Mouse (Mus musculus): Measurements from ENCODE around the gene Tbpl1. TPM values are rescaled to one million over a fixed set of nuclear protein-coding genes. Genes with fewer than 3 reads are reported as not detected.

The Tbpl1 gene
- polyA plus RNA-seq, 1 experiment from 2014 or later = 109 TPM

- WGBS = 77% methylated on average over 13 of the region's 13 CpGs
- Histone ChIP-seq H3K9ac (replicated peaks; ENCODE audit: low read length) (no peak overlapping the region), H3K9me3 (replicated peaks; ENCODE audit: control insufficient read depth, low read length) (no peaks in the 10 kb centered on the region), H3K4me3 (ENCODE audit: low read depth, low read length) (no peak overlapping the region), H3K4me1 (ENCODE audit: control insufficient read depth, insufficient read depth, low read length) (no peaks in the 10 kb centered on the region), H3K27me3 (ENCODE audit: control insufficient read depth, insufficient read depth, low read length) (no peaks in the 10 kb centered on the region), H3K27ac (replicated peaks; ENCODE audit: low read depth, low read length) (no peak overlapping the region), H3K36me3 (replicated peaks; ENCODE audit: control insufficient read depth, insufficient read depth, low read depth, low read length) (no peaks in the 10 kb centered on the region), H3K4me2 (ENCODE audit: low read depth, low read length) (no peak overlapping the region)
- ATAC-seq (replicated peaks; ENCODE audit: insufficient number of reproducible peaks, low FRiP score, low TSS enrichment, low read depth) = no peak
- DNase-seq (ENCODE audit: low spot score) = no peak
These were observed 14.9 kb upstream of the Tbpl1 start for GRCm38 (mm10) chr10:22746334-22747322.

GRCm38 (mm10) chr10:22745922-22746321 is 14.2 kb upstream of the Tbpl1 start:
- Histone ChIP-seq H3K4me1 (ENCODE audit: control insufficient read depth, insufficient read depth, low read length) (no peaks in the 10 kb centered on the region), H3K27me3 (ENCODE audit: control insufficient read depth, insufficient read depth, low read length) (no peaks in the 10 kb centered on the region), H3K36me3 (replicated peaks; ENCODE audit: control insufficient read depth, insufficient read depth, low read depth, low read length) (no peaks in the 10 kb centered on the region), H3K9me3 (replicated peaks; ENCODE audit: control insufficient read depth, low read length) (no peaks in the 10 kb centered on the region), H3K4me2 (ENCODE audit: low read depth, low read length) (no peak overlapping the region), H3K27ac (replicated peaks; ENCODE audit: low read depth, low read length) (no peak overlapping the region), H3K9ac (replicated peaks; ENCODE audit: low read length) (no peak overlapping the region), H3K4me3 (ENCODE audit: low read depth, low read length) (no peak overlapping the region)
- no peak for ATAC-seq (replicated peaks; ENCODE audit: insufficient number of reproducible peaks, low FRiP score, low TSS enrichment, low read depth)
- DNase-seq (ENCODE audit: low spot score) = no peak
- WGBS = 78% methylated on average over 7 of the region's 7 CpGs

- DNase-seq (ENCODE audit: low spot score) (no peak), ATAC-seq (replicated peaks; ENCODE audit: insufficient number of reproducible peaks, low FRiP score, low TSS enrichment, low read depth) (no peak)
- 64% methylated on average over 10 of the region's 10 CpGs for WGBS
- Histone ChIP-seq H3K4me2 (ENCODE audit: low read depth, low read length) (peak overlapping the region; percentile 88), H3K36me3 (replicated peaks; ENCODE audit: control insufficient read depth, insufficient read depth, low read depth, low read length) (no peaks in the 10 kb centered on the region), H3K4me1 (ENCODE audit: control insufficient read depth, insufficient read depth, low read length) (no peaks in the 10 kb centered on the region), H3K9ac (replicated peaks; ENCODE audit: low read length) (peak overlapping the region; percentile 95), H3K27me3 (ENCODE audit: control insufficient read depth, insufficient read depth, low read length) (no peaks in the 10 kb centered on the region), H3K4me3 (ENCODE audit: low read depth, low read length) (peak overlapping the region; percentile 90), H3K9me3 (replicated peaks; ENCODE audit: control insufficient read depth, low read length) (no peaks in the 10 kb centered on the region), H3K27ac (replicated peaks; ENCODE audit: low read depth, low read length) (no peak overlapping the region)
These were observed 443 bp upstream of the Tbpl1 start for GRCm38 (mm10) chr10:22732181-22732580.

GRCm38 (mm10) chr10:22730992-22731271 is 806 bp downstream of the Tbpl1 start:
- Histone ChIP-seq H3K4me3 (ENCODE audit: low read depth, low read length) (peak overlapping the region; percentile 90), H3K27ac (replicated peaks; ENCODE audit: low read depth, low read length) (peak overlapping the region; percentile 66), H3K4me2 (ENCODE audit: low read depth, low read length) (peak overlapping the region; percentile 62), H3K9ac (replicated peaks; ENCODE audit: low read length) (peak overlapping the region; percentile 95), H3K27me3 (ENCODE audit: control insufficient read depth, insufficient read depth, low read length) (no peaks in the 10 kb centered on the region), H3K36me3 (replicated peaks; ENCODE audit: control insufficient read depth, insufficient read depth, low read depth, low read length) (no peaks in the 10 kb centered on the region), H3K4me1 (ENCODE audit: control insufficient read depth, insufficient read depth, low read length) (no peaks in the 10 kb centered on the region), H3K9me3 (replicated peaks; ENCODE audit: control insufficient read depth, low read length) (no peaks in the 10 kb centered on the region)
- no peak for ATAC-seq (replicated peaks; ENCODE audit: insufficient number of reproducible peaks, low FRiP score, low TSS enrichment, low read depth)
- 0% methylated on average over 27 of the region's 33 CpGs for WGBS
- DNase-seq (ENCODE audit: low spot score) = no peak

GRCm38 (mm10) chr10:22730266-22730991 is 1.3 kb downstream of the Tbpl1 start:
- Histone ChIP-seq H3K27ac (replicated peaks; ENCODE audit: low read depth, low read length) (peak overlapping the region; percentile 66), H3K9me3 (replicated peaks; ENCODE audit: control insufficient read depth, low read length) (no peaks in the 10 kb centered on the region), H3K4me1 (ENCODE audit: control insufficient read depth, insufficient read depth, low read length) (no peaks in the 10 kb centered on the region), H3K4me2 (ENCODE audit: low read depth, low read length) (peak overlapping the region; percentile 62), H3K4me3 (ENCODE audit: low read depth, low read length) (peak overlapping the region; percentile 90), H3K9ac (replicated peaks; ENCODE audit: low read length) (peak overlapping the region; percentile 95), H3K36me3 (replicated peaks; ENCODE audit: control insufficient read depth, insufficient read depth, low read depth, low read length) (no peaks in the 10 kb centered on the region), H3K27me3 (ENCODE audit: control insufficient read depth, insufficient read depth, low read length) (no peaks in the 10 kb centered on the region)
- DNase-seq (ENCODE audit: low spot score) = no peak
- peak; percentile 61 for ATAC-seq (replicated peaks; ENCODE audit: insufficient number of reproducible peaks, low FRiP score, low TSS enrichment, low read depth)
- WGBS = under 1% methylated on average over 39 of the region's 39 CpGs

GRCm38 (mm10) chr10:22728257-22728656 is 3.5 kb downstream of the Tbpl1 start:
- Histone ChIP-seq H3K4me1 (ENCODE audit: control insufficient read depth, insufficient read depth, low read length) (no peaks in the 10 kb centered on the region), H3K9me3 (replicated peaks; ENCODE audit: control insufficient read depth, low read length) (no peaks in the 10 kb centered on the region), H3K4me2 (ENCODE audit: low read depth, low read length) (no peak overlapping the region), H3K9ac (replicated peaks; ENCODE audit: low read length) (no peak overlapping the region), H3K27ac (replicated peaks; ENCODE audit: low read depth, low read length) (no peak overlapping the region), H3K36me3 (replicated peaks; ENCODE audit: control insufficient read depth, insufficient read depth, low read depth, low read length) (no peaks in the 10 kb centered on the region), H3K4me3 (ENCODE audit: low read depth, low read length) (no peak overlapping the region), H3K27me3 (ENCODE audit: control insufficient read depth, insufficient read depth, low read length) (no peaks in the 10 kb centered on the region)
- DNase-seq (ENCODE audit: low spot score) = no peak
- ATAC-seq (replicated peaks; ENCODE audit: insufficient number of reproducible peaks, low FRiP score, low TSS enrichment, low read depth) = no peak
- WGBS = 93% methylated on average over 1 of the region's 1 CpGs

- no peak for ATAC-seq (replicated peaks; ENCODE audit: insufficient number of reproducible peaks, low FRiP score, low TSS enrichment, low read depth)
- no peak overlapping the region for H3K27ac ChIP-seq (replicated peaks; ENCODE audit: low read depth, low read length)
- H3K9me3 ChIP-seq (replicated peaks; ENCODE audit: control insufficient read depth, low read length) = no peaks in the 10 kb centered on the region
- no peaks in the 10 kb centered on the region for H3K36me3 ChIP-seq (replicated peaks; ENCODE audit: control insufficient read depth, insufficient read depth, low read depth, low read length)
- no peak overlapping the region for H3K4me3 ChIP-seq (ENCODE audit: low read depth, low read length)
- H3K9ac ChIP-seq (replicated peaks; ENCODE audit: low read length) = no peak overlapping the region
- H3K4me2 ChIP-seq (ENCODE audit: low read depth, low read length) = no peak overlapping the region
- no peaks in the 10 kb centered on the region for H3K27me3 ChIP-seq (ENCODE audit: control insufficient read depth, insufficient read depth, low read length)
- no peaks in the 10 kb centered on the region for H3K4me1 ChIP-seq (ENCODE audit: control insufficient read depth, insufficient read depth, low read length)
- peak; percentile 36 for DNase-seq (ENCODE audit: low spot score)
- WGBS = 72% methylated on average over 7 of the region's 7 CpGs
These were observed 5.4 kb downstream of the Tbpl1 start for GRCm38 (mm10) chr10:22726295-22726694.

- Histone ChIP-seq H3K4me1 (ENCODE audit: control insufficient read depth, insufficient read depth, low read length) (no peaks in the 10 kb centered on the region), H3K4me3 (ENCODE audit: low read depth, low read length) (no peak overlapping the region), H3K4me2 (ENCODE audit: low read depth, low read length) (no peak overlapping the region), H3K9ac (replicated peaks; ENCODE audit: low read length) (no peak overlapping the region), H3K36me3 (replicated peaks; ENCODE audit: control insufficient read depth, insufficient read depth, low read depth, low read length) (no peaks in the 10 kb centered on the region), H3K27ac (replicated peaks; ENCODE audit: low read depth, low read length) (no peak overlapping the region), H3K9me3 (replicated peaks; ENCODE audit: control insufficient read depth, low read length) (no peaks in the 10 kb centered on the region), H3K27me3 (ENCODE audit: control insufficient read depth, insufficient read depth, low read length) (no peaks in the 10 kb centered on the region)
- 71% methylated on average over 4 of the region's 4 CpGs for WGBS
- DNase-seq (ENCODE audit: low spot score) (no peak), ATAC-seq (replicated peaks; ENCODE audit: insufficient number of reproducible peaks, low FRiP score, low TSS enrichment, low read depth) (no peak)
These were observed 6.6 kb downstream of the Tbpl1 start for GRCm38 (mm10) chr10:22725166-22725565.

All from embryonic facial prominence, embryonic 11.5 days (tissue).